Mouse (Mus musculus) granulocyte monocyte progenitor cell, adult 5-6 weeks (primary cell): ENCODE data around the gene Ugt1a9. TPM values are rescaled to one million over a fixed set of nuclear protein-coding genes. Genes with fewer than 3 reads are reported as not detected.

Experiments used
- ATAC-seq: replicated peaks from 2 replicates; pipeline ENCODE4 v1.8.0; 2016; ENCODE audit warnings: mild to moderate bottlenecking, moderate TSS enrichment, inconsistent platforms; ENCODE audit not compliant: poor library complexity, severe bottlenecking
- total RNA-seq, 2 experiments: library from RNA; stranded (forward) in 1 of 2; stranded (reverse) in 1 of 2; fragments of 200-712, 200-1000 nt in 1 of 2; fragments of >200 nt in 1 of 2; fragmentation: Nextera tagmentation in 1 of 2; gene quantifications; 2 replicates each; pipeline ENCODE4 v1.2.3; 2014 to 2017

The Ugt1a9 gene
- total RNA-seq, 2 experiments from 2014 or later = not detected

GRCm38 (mm10) chr1:88232664-88233380 lies 162.2 kb downstream of the Ugt1a9 start:
- ATAC-seq = no peak

GRCm38 (mm10) chr1:88233421-88234247 lies 163.0 kb downstream of the Ugt1a9 start:
- no peak for ATAC-seq

- ATAC-seq = no peak
Measured at GRCm38 (mm10) chr1:88234248-88234610, 163.6 kb downstream of the Ugt1a9 start.

- ATAC-seq = no peak
Measured at GRCm38 (mm10) chr1:88234646-88235045, 164.0 kb downstream of the Ugt1a9 start.

- no peak for ATAC-seq
Measured at GRCm38 (mm10) chr1:88235046-88235893, 164.7 kb downstream of the Ugt1a9 start.

GRCm38 (mm10) chr1:88235894-88236415 lies 165.4 kb downstream of the Ugt1a9 start:
- ATAC-seq = no peak

GRCm38 (mm10) chr1:88237311-88237710 lies 166.7 kb downstream of the Ugt1a9 start:
- no peak for ATAC-seq

DNA sequence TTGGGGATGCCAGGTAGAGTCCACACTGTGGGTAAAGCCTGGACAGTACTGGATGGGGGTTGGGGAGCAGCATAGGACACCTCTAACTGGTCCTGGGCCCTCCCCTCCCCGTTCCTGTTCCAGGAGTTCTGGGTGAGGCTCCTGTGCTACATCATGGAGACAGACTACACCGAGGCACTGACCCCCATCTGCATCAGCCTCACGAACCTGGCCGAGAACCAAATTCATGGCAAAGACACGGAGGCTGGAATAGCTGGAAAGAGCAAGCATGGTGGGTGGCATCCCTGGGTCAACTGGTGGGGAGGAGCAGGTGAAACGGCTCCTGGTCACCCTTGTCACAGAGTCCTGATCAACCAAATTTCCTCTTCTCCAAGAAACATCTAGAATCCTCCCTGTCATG lies 168.2 kb downstream of the Ugt1a9 start:
- ATAC-seq = no peak

DNA sequence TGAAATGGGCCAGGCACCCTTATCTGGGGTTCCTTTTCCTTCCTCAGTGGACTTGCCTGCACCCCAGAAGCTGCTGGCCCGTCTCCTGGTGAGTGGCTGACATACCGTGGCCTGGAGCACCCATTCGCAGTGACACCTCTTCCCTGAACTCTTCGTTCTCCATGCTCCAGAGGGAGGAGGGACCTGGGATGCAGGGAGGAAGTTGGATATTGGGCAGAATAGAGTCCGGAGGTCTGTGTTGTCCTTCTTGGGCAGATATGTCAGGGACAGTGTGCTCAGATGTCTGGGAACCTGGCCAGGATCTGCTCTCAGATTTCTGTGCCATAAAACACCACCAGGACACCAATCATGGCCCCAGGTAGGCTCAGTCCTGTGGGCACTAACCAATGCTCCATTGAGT lies 169.5 kb downstream of the Ugt1a9 start:
- ATAC-seq = no peak

DNA sequence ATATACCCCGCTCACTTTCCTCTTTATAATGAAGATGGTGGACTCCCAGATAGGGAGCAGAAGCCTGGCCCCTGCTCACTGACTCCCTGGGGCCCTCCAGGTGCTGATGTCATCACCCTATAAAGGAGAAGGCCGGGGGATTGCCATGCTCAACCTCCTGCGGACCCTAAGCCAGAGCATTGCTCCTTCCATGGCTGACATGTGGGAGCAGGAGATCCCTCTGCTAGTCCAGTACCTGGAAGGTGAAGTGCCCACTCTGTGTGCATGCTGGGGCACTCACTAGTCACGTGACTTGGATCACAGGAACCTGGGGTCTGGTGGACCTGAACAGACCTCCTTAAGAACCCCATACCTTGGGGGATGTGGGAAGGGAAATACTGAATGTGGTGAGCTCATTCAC lies 170.0 kb downstream of the Ugt1a9 start:
- ATAC-seq = no peak

DNA sequence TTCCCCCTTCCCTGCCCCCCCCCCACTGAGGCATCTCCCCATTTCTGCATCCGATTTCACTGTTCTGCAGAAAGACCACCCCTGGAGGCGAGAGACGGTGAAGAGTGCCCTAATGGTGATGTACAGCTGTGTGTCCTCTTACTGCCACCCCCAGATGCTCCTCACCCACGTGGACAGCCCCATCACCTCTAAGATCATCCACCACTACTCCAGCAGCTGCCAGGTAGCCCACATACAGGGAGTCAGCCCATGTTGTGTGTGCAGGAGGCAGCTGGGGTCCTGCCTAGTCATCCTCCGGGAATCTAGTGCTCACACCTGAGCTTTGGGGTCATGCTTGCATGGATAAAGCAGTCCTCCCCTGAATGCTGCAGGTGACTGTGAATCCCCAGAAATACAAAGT lies 173.3 kb downstream of the Ugt1a9 start:
- ATAC-seq = no peak

DNA sequence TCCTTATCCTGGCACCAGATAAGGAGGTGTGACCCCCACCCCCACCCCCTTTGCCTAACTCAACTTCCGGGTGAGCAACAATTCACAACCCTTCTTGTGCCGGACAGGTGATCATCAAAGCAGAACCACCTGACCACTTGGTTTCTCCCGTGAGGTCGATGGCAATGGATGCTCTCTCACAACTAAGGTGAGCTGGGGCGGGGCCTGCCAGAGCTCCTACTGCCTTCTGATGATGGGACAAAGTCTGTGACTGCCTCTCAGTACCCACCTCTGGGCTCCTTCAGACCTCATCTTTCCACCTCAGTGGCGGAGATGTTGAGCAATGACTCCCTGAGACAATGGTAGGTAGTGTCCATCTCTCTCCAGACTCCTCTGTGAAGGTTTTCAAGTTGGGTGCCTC lies 175.3 kb downstream of the Ugt1a9 start:
- ATAC-seq = no peak

GRCm38 (mm10) chr1:88246386-88246785 lies 175.8 kb downstream of the Ugt1a9 start:
- no peak for ATAC-seq

GRCm38 (mm10) chr1:88247660-88248059 lies 177.1 kb downstream of the Ugt1a9 start:
- no peak for ATAC-seq

- peak; percentile 21 for ATAC-seq
Measured at GRCm38 (mm10) chr1:88248658-88249057, 178.1 kb downstream of the Ugt1a9 start.

DNA sequence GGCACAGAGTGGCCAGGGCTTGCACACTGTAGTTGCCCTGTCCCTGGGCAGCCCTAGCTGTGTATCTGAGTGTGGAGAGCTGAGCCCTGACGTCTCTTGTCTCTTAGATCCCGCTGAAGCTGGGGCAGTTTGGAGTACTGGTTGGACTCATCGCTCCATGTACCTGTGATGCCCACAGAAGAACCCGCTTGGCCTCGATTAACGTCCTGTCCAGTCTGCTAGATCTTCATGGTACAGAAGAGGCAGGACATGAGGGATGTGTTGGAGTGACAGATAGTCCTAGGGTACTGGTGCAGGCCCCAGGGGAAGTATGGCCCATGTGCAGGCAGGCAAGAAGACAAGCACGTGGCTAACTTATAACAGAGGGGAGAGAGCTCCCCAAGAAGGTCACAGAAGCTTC lies 179.0 kb downstream of the Ugt1a9 start:
- ATAC-seq = no peak

- ATAC-seq = no peak
Measured at GRCm38 (mm10) chr1:88250023-88250422, 179.4 kb downstream of the Ugt1a9 start.

GRCm38 (mm10) chr1:88253106-88253505 lies 182.5 kb downstream of the Ugt1a9 start:
- peak; percentile 11 for ATAC-seq

- ATAC-seq = no peak
Measured at GRCm38 (mm10) chr1:88253540-88253939, 182.9 kb downstream of the Ugt1a9 start.

DNA sequence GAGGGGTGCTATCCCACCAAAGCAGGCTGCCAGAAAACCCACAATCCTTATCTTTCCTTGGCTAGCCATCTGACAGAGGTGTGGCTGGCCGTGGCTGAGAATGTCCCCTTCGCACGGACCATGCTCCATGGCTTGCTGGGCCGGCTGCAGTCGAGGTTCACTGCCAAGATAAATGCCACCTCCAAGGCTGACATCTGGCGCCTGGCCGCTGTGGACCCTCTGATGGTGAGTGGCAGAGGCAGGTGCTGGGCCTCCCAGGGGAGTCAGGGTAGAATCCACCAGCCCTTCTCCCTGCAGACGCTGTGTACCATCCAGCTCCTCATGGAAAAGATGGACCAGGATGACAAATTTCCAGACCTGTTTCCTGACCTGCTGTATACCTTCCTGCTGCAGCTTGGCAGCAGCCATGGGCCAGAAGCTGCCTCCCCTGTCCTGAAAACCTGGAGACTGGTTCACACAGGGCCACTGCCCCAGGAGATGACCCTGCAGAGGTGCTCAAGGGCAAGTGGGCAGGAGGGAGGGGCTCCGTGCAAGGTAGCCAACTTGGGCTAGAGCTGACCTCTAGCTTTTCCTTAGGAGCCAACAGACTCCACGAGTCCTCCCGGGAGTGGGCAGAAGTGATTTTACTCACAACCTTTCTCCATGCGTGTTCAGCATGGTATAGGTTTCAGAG lies 184.3 kb downstream of the Ugt1a9 start:
- ATAC-seq = no peak
